Mouse (Mus musculus) embryonic facial prominence, embryonic 14.5 days (tissue): ENCODE data around the gene Tshz2. TPM values are rescaled to one million over a fixed set of nuclear protein-coding genes. Genes with fewer than 3 reads are reported as not detected.

Experiments
- ATAC-seq: fragments of 200-750 bp; cut with Nextera tagmentation; 2 replicates; pipeline ENCODE4 v1.8.0; 2017; ENCODE audit warnings: low read depth, moderate number of reproducible peaks, moderate TSS enrichment
- DNase-seq: peaks from one replicate; pipeline ENCODE4 v3.0.0-alpha.2; 2015; ENCODE audit warnings: low spot score
- H3K27ac ChIP-seq: fragments of 300-500 bp; sonication (generic); replicated peaks from 2 replicates; pipeline ENCODE4 v1.5.1; 2014; ENCODE audit warnings: low read depth, mild to moderate bottlenecking, low read length, moderate library complexity
- H3K27me3 ChIP-seq: fragments of 300-500 bp; sonication (generic); replicated peaks from 2 replicates; pipeline ENCODE4 v1.6.1; 2014; ENCODE audit warnings: low read length; ENCODE audit not compliant: control insufficient read depth, insufficient read depth
- H3K36me3 ChIP-seq: fragments of 300-500 bp; sonication (generic); 2 replicates; pipeline ENCODE4 v1.6.1; 2014; ENCODE audit warnings: low read length, mixed read lengths; ENCODE audit not compliant: control insufficient read depth, insufficient read depth
- H3K4me1 ChIP-seq: fragments of 300-500 bp; sonication (generic); 2 replicates; pipeline ENCODE4 v1.6.1; 2014; ENCODE audit warnings: antibody characterized with exemption, low read length; ENCODE audit not compliant: control insufficient read depth, insufficient read depth
- H3K4me2 ChIP-seq: fragments of 300-500 bp; sonication (generic); 2 replicates; pipeline ENCODE4 v1.6.1; 2014; ENCODE audit warnings: low read depth, mild to moderate bottlenecking, low read length, moderate library complexity, mixed read lengths
- H3K4me3 ChIP-seq: fragments of 300-500 bp; sonication (generic); 2 replicates; pipeline ENCODE4 v1.5.1; 2014; ENCODE audit warnings: low read depth, mild to moderate bottlenecking, low read length
- H3K9ac ChIP-seq: fragments of 300-500 bp; sonication (generic); 2 replicates; pipeline ENCODE4 v1.6.1; 2014; ENCODE audit warnings: low read depth, mild to moderate bottlenecking, low read length, moderate library complexity, mixed read lengths
- H3K9me3 ChIP-seq: fragments of 300-500 bp; sonication (generic); 2 replicates; pipeline ENCODE4 v1.6.1; 2016; ENCODE audit warnings: low read length; ENCODE audit not compliant: control insufficient read depth
- WGBS: fragments of 180-500 bp; shearing (Covaris S2); extraction: QIAGEN DNeasy Blood & Tissue Kit; methylation state at CpG from one replicate; pipeline ENCODE4 v1.1.7; 2014; 5-methylcytosine and 5-hydroxymethylcytosine counted together
- polyA plus RNA-seq: library from polyadenylated mRNA; unstranded; fragments of >200 nt; fragmentation: Nextera tagmentation; extraction: Ambion mirVana; gene quantifications from 2 replicates; pipeline ENCODE4 v1.2.1, GENCODE M21; 2014

The Tshz2 gene
- polyA plus RNA-seq, 1 experiment from 2014 or later: 8.5 TPM

DNA sequence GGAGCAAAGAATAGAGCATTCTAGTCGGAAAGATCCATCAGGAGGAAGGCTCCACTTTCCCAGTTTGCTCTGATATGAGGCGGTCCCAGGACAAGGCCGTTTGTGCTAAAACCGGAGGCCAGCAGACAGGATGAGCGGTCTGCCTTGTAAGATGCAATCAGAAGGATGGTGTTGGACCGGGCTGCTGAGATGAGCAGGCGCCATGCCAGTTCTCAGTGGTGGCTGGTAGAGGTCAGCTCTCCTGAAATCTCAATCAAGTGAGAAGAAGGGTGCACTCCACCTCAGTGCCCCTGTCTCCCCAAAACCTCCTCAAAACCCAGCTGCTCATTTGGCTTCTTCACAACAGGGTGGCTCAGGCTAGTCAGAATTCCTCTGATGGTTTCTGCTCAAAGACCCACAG lies 358.2 kb downstream of the Tshz2 start:
- no peaks in the 10 kb centered on the region for H3K27me3 ChIP-seq
- H3K4me2 ChIP-seq: no peak overlapping the region
- H3K9ac ChIP-seq: no peak overlapping the region
- H3K4me1 ChIP-seq: peaks cover 10% of the 10 kb centered on the region
- no peaks in the 10 kb centered on the region for H3K36me3 ChIP-seq
- ATAC-seq: no peak
- H3K27ac ChIP-seq: no peak overlapping the region
- WGBS: 94% methylated on average over 7 of the region's 7 CpGs
- H3K9me3 ChIP-seq: no peaks in the 10 kb centered on the region
- DNase-seq: no peak
- no peak overlapping the region for H3K4me3 ChIP-seq

DNA sequence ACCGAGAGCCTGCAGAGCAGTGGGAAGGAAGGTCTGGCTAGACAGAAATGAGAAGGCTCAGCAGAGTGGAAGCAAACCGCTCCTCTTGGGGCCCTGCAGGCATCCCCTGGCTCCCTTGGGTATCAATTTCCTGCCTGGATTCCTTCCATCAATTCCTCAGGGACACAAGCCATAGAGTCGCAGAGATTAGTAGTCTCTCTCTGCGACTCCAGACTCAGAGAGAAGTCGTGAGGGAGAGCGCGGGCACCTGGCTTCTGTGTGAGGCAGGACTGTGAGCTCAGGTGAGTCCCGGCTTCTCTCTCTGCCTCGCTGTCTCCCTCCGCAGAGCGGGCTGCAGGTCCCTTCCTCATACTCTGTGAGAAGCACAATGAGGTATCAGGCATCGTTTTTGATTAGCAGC lies 363.2 kb downstream of the Tshz2 start:
- Histone ChIP-seq H3K4me2 (peak overlapping the region; percentile 43), H3K9ac (peak overlapping the region; percentile 41; the same call in 1 of the 2 replicates), H3K4me3 (peak overlapping the region; percentile 7), H3K27me3 (no peaks in the 10 kb centered on the region), H3K27ac (no peak overlapping the region), H3K4me1 (peaks cover 34% of the 10 kb centered on the region), H3K9me3 (no peaks in the 10 kb centered on the region), H3K36me3 (no peaks in the 10 kb centered on the region)
- 17% methylated on average over 12 of the region's 12 CpGs for WGBS
- ATAC-seq (peak; percentile 62; the same call in 1 of the 2 replicates), DNase-seq (peak; percentile 67)

DNA sequence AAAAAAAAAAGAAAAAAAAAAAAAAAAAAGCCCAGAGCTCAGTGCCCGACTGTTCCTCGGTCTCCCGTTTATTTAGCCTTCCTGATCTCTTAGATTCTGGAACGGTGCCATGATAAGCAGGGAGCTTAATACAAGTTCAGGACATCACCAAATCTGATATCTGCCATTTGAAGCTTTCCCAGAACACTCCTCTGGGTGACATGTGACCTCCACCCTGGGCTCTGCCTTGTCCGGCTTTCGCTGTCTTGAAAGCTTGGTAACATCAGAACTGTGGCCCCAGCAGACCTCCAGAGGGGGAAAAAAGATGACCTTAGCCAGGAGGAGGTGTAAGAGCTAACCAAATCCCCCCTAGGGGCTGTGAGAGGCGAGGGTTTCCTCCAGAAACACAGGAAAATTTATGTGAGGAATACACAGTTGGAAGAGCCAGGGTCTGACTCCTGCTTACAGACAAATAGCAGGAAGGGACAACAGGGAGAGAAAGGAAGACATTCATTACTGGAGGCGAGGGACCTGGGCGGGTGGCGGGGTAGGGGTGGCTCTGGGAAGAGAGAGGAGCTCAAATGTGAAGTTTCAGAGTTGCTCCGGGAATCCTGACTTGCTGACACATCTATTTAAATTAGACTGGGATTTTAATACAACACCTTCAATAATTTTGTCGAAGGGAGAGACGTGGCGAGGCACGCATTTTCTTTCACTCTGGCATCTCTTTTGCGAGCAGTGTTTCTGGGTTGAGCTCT lies 363.9 kb downstream of the Tshz2 start:
- no peak overlapping the region for H3K4me3 ChIP-seq
- H3K36me3 ChIP-seq: no peaks in the 10 kb centered on the region
- H3K9me3 ChIP-seq: no peaks in the 10 kb centered on the region
- no peak overlapping the region for H3K27ac ChIP-seq
- DNase-seq (peak; percentile 51), ATAC-seq (no peak; the same call in 1 of the 2 replicates)
- peak overlapping the region; percentile 43 for H3K4me2 ChIP-seq
- H3K4me1 ChIP-seq: peaks cover 34% of the 10 kb centered on the region
- H3K9ac ChIP-seq: no peak overlapping the region
- WGBS: 34% methylated on average over 16 of the region's 16 CpGs
- H3K27me3 ChIP-seq: no peaks in the 10 kb centered on the region

DNA sequence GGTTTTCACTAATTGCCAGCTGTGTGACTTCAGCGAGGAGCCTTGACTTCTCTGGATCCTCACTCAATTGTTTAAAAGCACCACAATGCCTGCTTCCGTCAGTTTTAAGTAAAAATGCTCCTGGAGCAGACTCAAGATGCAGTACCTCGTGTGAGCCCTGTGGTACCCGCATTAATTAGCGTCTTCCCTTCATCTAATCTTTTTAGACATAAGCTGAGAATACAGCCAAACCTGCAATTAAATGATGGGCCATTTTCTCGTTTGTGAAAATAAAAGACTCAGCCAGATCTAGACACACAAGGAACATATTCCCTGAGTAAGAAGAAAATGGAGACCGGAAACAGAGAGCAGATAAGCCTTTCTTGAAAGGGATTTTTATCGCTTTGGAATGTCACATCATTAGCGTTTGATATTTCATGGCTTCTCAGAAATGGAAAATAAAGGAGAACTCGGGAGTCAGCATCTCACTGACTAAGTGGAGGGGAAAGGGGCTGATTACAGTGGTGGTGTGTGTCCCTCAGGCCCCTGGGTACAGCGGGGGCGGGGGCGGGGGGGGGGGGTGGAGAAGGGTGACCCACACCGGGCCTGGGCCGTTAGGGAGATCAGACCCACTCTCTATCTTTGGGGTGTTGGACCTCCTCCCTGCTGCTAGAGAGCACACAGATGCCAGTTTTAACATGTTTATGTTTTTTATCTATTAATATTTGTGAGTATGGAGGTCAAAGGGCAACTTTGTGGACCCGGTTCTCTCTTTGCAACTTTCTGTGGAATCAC lies 364.6 kb downstream of the Tshz2 start:
- Histone ChIP-seq H3K36me3 (no peaks in the 10 kb centered on the region), H3K4me1 (peaks cover 34% of the 10 kb centered on the region), H3K9ac (no peak overlapping the region), H3K4me2 (no peak overlapping the region), H3K27me3 (no peaks in the 10 kb centered on the region), H3K27ac (no peak overlapping the region), H3K4me3 (no peak overlapping the region), H3K9me3 (no peaks in the 10 kb centered on the region)
- 55% methylated on average over 14 of the region's 16 CpGs for WGBS
- ATAC-seq (no peak), DNase-seq (no peak)

DNA sequence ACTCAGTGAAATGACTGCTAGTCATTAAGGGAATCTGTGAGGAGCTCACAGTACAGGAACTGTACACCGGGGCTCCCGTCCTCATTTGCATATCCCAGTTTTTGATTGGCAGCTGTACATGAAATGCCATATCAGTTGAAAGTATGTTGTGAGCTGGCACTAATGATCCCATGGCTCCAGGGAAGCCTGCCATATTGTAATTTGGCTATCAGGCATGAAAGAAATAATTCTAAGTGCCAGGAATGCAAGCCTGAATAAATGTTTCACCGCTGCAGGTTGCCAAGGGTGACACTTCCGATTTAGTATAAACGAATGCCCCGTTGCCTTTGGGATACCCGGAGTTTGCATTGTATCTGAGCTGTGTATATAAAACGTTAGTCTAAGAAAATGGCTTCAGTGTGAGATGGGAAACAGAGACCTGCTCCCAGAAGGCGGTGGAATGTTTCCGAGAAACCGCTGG lies 366.1 kb downstream of the Tshz2 start:
- Histone ChIP-seq H3K27ac (peak overlapping the region; percentile 66), H3K4me3 (peak overlapping the region; percentile 2; the same call in 1 of the 2 replicates), H3K9me3 (no peaks in the 10 kb centered on the region), H3K4me2 (peak overlapping the region; percentile 37), H3K36me3 (no peaks in the 10 kb centered on the region), H3K4me1 (peaks cover 34% of the 10 kb centered on the region), H3K9ac (peak overlapping the region; percentile 25; the same call in 1 of the 2 replicates), H3K27me3 (no peaks in the 10 kb centered on the region)
- 26% methylated on average over 11 of the region's 11 CpGs for WGBS
- ATAC-seq: no peak; the same call in 1 of the 2 replicates
- DNase-seq: peak; percentile 38

DNA sequence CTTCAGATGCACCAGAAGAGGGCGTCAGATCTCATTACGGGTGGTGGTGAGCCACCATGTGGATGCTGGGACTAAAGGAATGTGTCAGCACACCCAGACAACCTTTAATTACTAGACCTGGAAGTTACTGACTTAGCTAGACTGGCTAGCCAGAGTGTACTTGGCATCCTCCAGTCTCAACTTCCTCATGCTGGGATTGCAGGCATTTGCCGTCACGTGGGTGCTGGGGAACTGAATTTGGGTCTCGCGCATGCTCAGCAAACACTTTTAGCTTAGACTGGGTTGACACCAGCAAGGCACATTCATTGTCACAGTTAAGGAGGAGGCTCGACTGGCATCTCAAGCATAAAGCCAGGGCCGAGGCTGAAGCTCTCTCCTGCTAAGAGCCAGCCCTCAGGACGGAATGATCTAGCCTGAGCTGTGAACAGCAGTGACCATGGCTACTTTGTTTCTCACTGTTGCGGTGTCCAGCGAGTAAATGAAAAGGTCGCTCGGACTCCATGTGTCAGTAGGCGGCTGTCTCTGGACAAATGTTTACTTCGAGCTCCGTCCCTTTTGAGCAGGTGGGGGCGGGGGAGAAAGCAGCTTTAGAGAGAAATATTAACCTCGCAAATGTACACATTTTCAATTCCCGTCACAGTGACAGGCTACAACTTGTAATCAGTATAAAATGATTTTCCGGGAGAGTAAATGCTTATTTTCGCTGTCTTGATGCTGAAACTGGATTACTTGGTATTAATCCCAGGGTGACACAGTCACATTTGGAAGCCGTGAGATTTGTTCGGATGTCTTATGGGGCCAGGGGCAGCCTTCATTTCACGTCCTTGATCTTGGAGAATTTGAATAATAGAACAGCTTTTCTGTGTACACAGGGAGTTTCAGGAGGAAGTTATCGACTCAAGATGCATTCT lies 370.0 kb downstream of the Tshz2 start:
- Histone ChIP-seq H3K9me3 (no peaks in the 10 kb centered on the region), H3K36me3 (no peaks in the 10 kb centered on the region), H3K4me2 (peak overlapping the region; percentile 18; the same call in 1 of the 2 replicates), H3K4me3 (no peak overlapping the region), H3K4me1 (peaks cover 17% of the 10 kb centered on the region), H3K27ac (peak overlapping the region; percentile 44; the same call in 1 of the 2 replicates), H3K27me3 (no peaks in the 10 kb centered on the region), H3K9ac (no peak overlapping the region)
- DNase-seq (peak; percentile 58), ATAC-seq (no peak; the same call in 1 of the 2 replicates)
- WGBS: 60% methylated on average over 25 of the region's 25 CpGs

DNA sequence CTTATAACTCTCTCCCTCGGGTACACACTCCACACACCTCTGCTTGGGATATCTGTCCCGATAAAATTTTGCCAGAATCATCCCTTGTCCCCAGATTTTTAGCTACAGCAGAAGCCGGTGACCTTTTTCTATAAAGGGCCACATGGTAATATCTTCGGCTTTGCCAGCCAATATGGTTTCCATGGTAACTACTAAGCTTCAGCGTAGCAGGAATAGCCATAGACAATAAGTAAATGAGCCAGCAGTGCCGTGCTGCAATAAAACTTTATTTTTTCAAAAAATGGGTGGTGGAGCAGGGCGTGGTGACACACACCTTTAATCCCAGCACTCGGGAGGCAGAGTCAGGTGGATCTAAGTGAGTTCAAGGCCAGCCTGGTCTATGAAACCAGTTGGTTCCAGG lies 370.9 kb downstream of the Tshz2 start:
- no peaks in the 10 kb centered on the region for H3K27me3 ChIP-seq
- ATAC-seq (no peak), DNase-seq (no peak)
- H3K4me3 ChIP-seq: no peak overlapping the region
- WGBS: 76% methylated on average over 8 of the region's 8 CpGs
- H3K27ac ChIP-seq: no peak overlapping the region
- H3K9me3 ChIP-seq: peaks cover 3% of the 10 kb centered on the region; the same call in 1 of the 2 replicates
- H3K36me3 ChIP-seq: no peaks in the 10 kb centered on the region
- H3K9ac ChIP-seq: no peak overlapping the region
- H3K4me1 ChIP-seq: peaks cover 12% of the 10 kb centered on the region
- H3K4me2 ChIP-seq: no peak overlapping the region

DNA sequence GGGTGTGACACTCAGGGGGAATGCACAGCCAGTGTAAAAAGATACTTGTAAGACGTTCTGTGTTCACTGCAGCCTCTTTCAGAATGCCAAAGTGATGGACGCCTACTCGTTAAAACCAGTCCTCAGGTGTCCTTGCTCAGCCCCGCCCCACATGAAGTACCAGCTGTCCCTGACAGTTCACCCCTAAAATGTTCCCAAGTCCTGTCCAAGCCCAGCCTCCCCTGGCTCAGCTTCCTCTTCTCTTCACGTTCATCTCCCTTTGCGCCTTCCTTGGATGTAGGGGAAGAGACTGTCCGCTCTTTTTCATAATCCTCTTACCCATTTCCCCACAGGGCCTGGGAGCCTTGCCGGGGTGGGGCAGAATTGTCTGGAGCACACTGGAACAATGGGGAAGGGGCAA lies 374.0 kb downstream of the Tshz2 start:
- Histone ChIP-seq H3K4me2 (no peak overlapping the region), H3K27ac (no peak overlapping the region), H3K4me3 (no peak overlapping the region), H3K27me3 (no peaks in the 10 kb centered on the region), H3K9ac (no peak overlapping the region), H3K9me3 (peaks cover 3% of the 10 kb centered on the region; the same call in 1 of the 2 replicates), H3K4me1 (peaks cover 7% of the 10 kb centered on the region), H3K36me3 (no peaks in the 10 kb centered on the region)
- DNase-seq (no peak), ATAC-seq (no peak)
- 70% methylated on average over 8 of the region's 8 CpGs for WGBS
